Mouse (Mus musculus): Measurements from ENCODE around the gene Utp14b. TPM values are rescaled to one million over a fixed set of nuclear protein-coding genes. Genes with fewer than 3 reads are reported as not detected.

Utp14b gene
- 4.1 and 4.8 TPM in 2 replicates for polyA plus RNA-seq (2016; fragmentation: Nextera tagmentation; extraction: Ambion mirVana)

DNA sequence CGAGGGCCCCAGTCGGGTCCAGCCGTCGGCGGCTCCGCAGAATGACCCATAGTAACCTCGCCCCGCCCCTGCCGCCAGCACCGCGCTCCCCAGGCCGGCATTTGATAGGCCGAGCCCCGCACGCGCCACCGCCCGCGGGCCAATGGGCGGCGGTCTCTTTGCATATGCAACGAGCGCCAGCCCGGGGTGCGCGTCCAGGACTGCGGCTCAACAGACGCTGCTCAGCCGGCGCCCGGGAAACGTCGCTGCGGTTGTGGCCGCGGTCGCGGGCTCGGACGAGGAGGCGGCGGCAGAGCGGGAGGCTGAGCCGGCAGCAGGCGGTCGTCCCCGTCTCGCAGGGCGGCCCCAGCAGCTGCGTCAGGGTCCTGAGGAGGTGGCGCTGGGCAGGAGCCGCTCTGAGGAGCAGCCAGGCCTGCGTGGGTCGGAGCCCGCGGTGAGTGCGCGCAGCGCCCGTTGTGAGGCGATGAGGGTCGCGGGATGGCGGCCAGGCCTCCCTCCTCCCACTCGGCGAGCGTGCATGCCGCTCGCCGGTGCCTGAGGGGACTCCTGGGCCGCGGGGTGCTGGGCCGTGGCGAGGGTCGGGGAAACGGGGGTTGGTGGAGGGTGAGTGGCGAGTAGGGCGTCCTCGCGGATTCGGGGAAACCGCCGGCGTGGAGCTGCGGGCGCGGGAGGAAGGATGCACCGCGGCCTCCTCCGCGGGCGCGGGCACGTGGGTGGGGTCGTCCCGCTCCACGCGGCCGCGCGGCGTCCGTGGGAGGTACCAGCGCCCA lies at the start of gene Utp14b, which contains the start of gene Acsl3:
Gene Utp14b, plus strand, starts transcription at position 368 of the 770 bp plus-strand sequence.
Gene Acsl3, plus strand, starts transcription at position 155 of the 770 bp plus-strand sequence.
- WGBS = under 1% methylated on average over 102 of the region's 104 CpGs
- Histone ChIP-seq H3K27ac (peak within 1 kb of the TSS; percentile 95), H3K27me3 (ENCODE audit: low read depth, poor library complexity, severe bottlenecking) (no peaks in the 10 kb centered on the region), H3K36me3 (no peaks in the 10 kb centered on the region), H3K4me3 (peak within 1 kb of the TSS; percentile 78), H3K4me1 (peaks cover 44% of the 10 kb centered on the region), H3K9me3 (replicated peaks) (no peaks in the 10 kb centered on the region)
- DNase-seq (ENCODE audit: low spot score) = peak; percentile 98

DNA sequence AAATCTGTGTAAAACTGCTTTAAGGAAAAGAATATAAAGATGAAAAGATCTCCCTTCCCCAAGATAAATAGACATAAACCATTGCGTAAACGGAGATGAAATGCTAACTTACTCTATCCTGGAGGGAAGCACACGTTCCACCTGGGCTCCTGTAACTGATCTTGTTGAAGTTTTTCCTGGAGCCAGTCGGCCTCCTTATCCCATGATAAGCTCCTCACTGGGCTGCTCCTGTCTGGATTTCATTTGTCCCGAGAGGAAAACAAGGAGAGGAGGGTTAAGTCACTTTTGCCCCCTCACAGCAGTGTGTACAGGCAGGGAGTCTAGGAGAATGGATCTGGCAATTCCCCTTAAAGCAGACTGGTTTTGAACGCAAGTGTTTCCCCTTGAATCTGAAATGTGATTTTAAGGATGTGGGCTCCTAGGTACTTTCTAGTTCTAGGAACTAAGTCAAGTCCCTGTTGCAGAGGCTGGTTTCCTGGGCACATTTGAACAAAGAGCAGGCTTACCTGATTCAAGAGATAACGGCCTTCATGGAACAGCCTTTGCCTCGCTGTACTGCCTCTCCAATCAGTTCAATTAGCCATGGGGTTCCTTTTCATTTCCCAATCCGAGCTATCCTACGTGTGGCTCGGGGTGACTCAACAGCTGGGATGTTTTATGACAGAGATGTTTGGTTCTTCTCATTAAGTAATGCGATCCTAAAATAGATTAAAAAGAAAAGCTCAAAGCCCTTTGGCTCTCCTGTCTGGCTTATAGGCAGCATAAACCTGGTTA lies 48.5 kb upstream of the Utp14b start:
- Histone ChIP-seq H3K4me3 (no peak overlapping the region), H3K27ac (0 out of 2 replicates have a peak overlapping the region, but pooled peaks have one; percentile 25), H3K4me1 (peaks cover 11% of the 10 kb centered on the region), H3K36me3 (no peaks in the 10 kb centered on the region), H3K9me3 (replicated peaks) (no peaks in the 10 kb centered on the region), H3K27me3 (ENCODE audit: low read depth, poor library complexity, severe bottlenecking) (no peaks in the 10 kb centered on the region)
- DNase-seq (ENCODE audit: low spot score) = no peak
- WGBS = 36% methylated on average over 12 of the region's 12 CpGs

DNA sequence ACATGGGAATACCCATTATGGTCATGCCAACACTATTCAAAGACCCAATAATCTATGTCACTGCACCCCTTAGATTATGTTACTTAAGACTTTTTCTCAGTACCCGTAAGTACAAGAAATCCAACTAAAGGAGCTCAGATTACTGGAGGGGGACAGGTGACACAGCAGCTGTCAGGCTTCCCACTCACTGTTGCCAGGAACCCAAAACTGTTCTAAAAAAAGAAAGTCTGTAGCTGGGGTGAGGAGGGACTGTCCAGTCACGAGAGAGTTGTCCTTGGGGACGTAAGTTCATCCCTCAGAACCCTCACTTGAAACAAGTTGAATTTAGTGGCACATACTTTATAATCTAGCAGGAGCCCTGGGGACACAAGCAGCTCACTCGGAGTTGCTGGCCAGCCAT lies 46.8 kb upstream of the Utp14b start:
- 66% methylated on average over 4 of the region's 4 CpGs for WGBS
- DNase-seq (ENCODE audit: low spot score) = no peak
- no peak overlapping the region for H3K27ac ChIP-seq
- no peak overlapping the region for H3K4me3 ChIP-seq
- no peaks in the 10 kb centered on the region for H3K9me3 ChIP-seq (replicated peaks)
- H3K36me3 ChIP-seq = no peaks in the 10 kb centered on the region
- H3K27me3 ChIP-seq (ENCODE audit: low read depth, poor library complexity, severe bottlenecking) = no peaks in the 10 kb centered on the region
- H3K4me1 ChIP-seq = peaks cover 11% of the 10 kb centered on the region

DNA sequence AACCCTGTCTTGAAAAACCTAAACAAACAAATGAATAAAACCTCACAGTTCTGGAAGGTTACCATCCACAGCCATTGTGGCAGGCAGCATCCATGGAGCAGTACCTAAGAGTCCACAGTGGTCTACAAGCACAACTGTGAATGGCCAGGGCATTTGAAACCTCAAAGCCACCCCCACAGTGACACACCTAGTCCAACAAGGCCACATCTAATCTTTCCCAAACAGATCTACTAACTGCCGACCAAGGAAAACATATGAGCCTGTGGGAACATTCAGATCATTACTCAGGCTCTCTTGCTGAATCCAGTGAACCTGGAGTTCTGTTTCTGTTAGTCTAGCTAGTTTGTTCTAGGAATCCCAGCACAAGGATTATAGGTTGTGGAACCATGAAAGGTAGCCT lies 44.9 kb upstream of the Utp14b start:
- WGBS = 93% methylated on average over 1 of the region's 1 CpGs
- H3K36me3 ChIP-seq = no peaks in the 10 kb centered on the region
- H3K4me1 ChIP-seq = peaks cover 11% of the 10 kb centered on the region
- no peak overlapping the region for H3K27ac ChIP-seq
- no peaks in the 10 kb centered on the region for H3K27me3 ChIP-seq (ENCODE audit: low read depth, poor library complexity, severe bottlenecking)
- no peak overlapping the region for H3K4me3 ChIP-seq
- DNase-seq (ENCODE audit: low spot score) = no peak
- no peaks in the 10 kb centered on the region for H3K9me3 ChIP-seq (replicated peaks)

DNA sequence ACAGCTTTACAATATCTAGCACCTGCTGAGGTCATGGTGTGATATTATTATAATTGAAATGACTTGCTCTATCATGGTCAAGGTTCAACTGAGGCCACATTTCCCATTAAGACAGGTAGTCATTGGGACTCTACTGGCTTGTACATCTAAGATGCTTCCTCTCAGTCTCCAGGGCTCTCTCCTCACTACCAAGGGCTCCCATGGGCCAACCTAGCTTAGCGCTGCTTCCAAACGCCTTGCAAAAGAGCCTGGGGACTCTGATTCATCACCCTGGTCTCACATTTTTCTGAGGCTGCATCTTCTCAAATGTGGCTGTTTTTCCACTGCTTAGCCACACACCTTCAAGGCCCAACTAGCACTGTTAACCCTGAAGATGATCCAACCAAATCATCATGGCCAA lies 33.5 kb upstream of the Utp14b start:
- H3K27ac ChIP-seq = no peak overlapping the region
- no peaks in the 10 kb centered on the region for H3K9me3 ChIP-seq (replicated peaks)
- no peaks in the 10 kb centered on the region for H3K27me3 ChIP-seq (ENCODE audit: low read depth, poor library complexity, severe bottlenecking)
- H3K4me1 ChIP-seq = no peaks in the 10 kb centered on the region
- no peak overlapping the region for H3K4me3 ChIP-seq
- 90% methylated on average over 2 of the region's 2 CpGs for WGBS
- no peak for DNase-seq (ENCODE audit: low spot score)
- H3K36me3 ChIP-seq = no peaks in the 10 kb centered on the region

DNA sequence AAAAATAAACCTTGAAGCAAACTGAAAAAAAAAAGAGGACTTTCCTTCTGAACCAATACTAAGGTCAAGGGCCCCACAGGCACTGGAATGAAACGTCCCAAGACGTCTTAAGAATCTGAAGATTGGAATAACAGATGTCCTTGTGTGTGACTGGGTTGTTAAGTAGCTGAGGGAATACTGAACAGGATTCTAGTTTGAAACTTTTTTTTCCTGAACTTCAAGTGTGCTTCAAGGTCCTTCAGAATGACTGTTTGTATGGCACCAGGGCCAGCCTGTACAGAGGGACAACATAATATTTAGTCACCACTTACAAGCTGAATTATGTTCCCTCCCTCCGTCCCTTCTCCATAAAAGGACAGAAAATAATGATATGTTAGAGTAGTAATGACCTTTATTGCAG lies 23.4 kb upstream of the Utp14b start:
- Histone ChIP-seq H3K9me3 (replicated peaks) (no peaks in the 10 kb centered on the region), H3K27ac (no peak overlapping the region), H3K27me3 (ENCODE audit: low read depth, poor library complexity, severe bottlenecking) (no peaks in the 10 kb centered on the region), H3K4me1 (no peaks in the 10 kb centered on the region), H3K36me3 (no peaks in the 10 kb centered on the region), H3K4me3 (no peak overlapping the region)
- DNase-seq (ENCODE audit: low spot score) = no peak
- 85% methylated on average over 3 of the region's 3 CpGs for WGBS

DNA sequence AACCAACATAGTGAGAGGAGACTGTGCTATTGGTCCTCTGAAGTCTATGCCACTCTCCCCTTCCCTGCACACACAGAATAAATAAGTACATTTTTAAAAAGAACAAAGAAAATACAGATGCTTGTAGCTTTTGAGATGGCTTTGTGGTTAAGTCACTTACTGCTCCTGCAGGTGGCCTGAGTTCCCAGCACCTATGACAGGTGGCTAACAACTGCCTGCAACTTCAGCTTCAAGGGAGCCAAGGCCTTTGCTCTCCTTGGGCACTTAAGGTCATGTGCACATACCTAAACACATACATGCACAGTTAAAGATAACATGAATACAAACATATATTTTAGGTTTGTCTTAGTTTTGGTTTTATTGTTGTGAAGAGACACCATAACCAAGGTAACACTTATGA lies 17.0 kb upstream of the Utp14b start:
- no peaks in the 10 kb centered on the region for H3K9me3 ChIP-seq (replicated peaks)
- no peak overlapping the region for H3K27ac ChIP-seq
- no peaks in the 10 kb centered on the region for H3K36me3 ChIP-seq
- no peaks in the 10 kb centered on the region for H3K4me1 ChIP-seq
- no peaks in the 10 kb centered on the region for H3K27me3 ChIP-seq (ENCODE audit: low read depth, poor library complexity, severe bottlenecking)
- no peak for DNase-seq (ENCODE audit: low spot score)
- no peak overlapping the region for H3K4me3 ChIP-seq

DNA sequence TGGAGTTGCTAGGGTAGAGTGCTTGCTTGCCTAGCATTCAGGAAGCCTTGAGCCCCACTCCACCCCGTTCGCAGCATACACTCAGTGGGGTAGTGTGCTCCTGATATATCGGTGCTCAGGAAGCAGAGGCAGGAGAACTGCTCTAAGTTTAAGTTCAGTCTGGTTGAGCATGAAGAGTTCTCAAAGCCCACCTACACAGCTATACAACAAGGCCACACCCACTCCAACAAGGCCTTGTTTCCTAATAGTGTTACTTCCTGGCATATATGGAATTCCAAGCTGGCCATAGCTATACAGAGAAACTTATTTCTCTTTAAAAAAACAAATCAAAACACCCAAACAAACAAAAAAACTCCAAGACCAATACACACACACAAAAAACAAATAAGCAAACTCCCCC lies 16.0 kb upstream of the Utp14b start:
- no peaks in the 10 kb centered on the region for H3K27me3 ChIP-seq (ENCODE audit: low read depth, poor library complexity, severe bottlenecking)
- no peak overlapping the region for H3K4me3 ChIP-seq
- no peaks in the 10 kb centered on the region for H3K9me3 ChIP-seq (replicated peaks)
- no peaks in the 10 kb centered on the region for H3K4me1 ChIP-seq
- DNase-seq (ENCODE audit: low spot score) = no peak
- H3K36me3 ChIP-seq = no peaks in the 10 kb centered on the region
- H3K27ac ChIP-seq = no peak overlapping the region
- 96% methylated on average over 3 of the region's 3 CpGs for WGBS

DNA sequence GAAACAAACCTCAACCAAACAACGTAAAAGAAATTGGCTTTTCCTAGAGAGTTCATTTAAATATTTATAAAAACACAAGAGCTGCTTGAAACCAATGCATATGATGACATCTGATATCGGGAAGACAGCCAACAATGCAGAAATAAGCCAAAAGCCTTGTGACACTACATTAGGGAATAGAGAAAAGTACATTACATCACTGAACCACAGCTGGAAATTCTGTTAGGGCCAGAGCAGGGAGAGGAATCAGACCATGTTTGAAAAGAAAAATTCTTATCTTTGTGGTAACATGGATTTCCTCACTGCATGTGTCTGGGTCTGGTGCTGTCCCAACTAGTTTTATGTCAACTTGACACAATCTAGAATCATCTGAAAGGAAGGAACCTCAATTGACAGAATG lies 15.6 kb upstream of the Utp14b start:
- Histone ChIP-seq H3K27me3 (ENCODE audit: low read depth, poor library complexity, severe bottlenecking) (no peaks in the 10 kb centered on the region), H3K36me3 (no peaks in the 10 kb centered on the region), H3K4me1 (0 out of 2 replicates have a peak, but pooled peaks cover under 1% of the 10 kb centered on the region), H3K4me3 (no peak overlapping the region), H3K27ac (no peak overlapping the region), H3K9me3 (replicated peaks) (no peaks in the 10 kb centered on the region)
- WGBS = 97% methylated on average over 2 of the region's 2 CpGs
- DNase-seq (ENCODE audit: low spot score) = no peak

DNA sequence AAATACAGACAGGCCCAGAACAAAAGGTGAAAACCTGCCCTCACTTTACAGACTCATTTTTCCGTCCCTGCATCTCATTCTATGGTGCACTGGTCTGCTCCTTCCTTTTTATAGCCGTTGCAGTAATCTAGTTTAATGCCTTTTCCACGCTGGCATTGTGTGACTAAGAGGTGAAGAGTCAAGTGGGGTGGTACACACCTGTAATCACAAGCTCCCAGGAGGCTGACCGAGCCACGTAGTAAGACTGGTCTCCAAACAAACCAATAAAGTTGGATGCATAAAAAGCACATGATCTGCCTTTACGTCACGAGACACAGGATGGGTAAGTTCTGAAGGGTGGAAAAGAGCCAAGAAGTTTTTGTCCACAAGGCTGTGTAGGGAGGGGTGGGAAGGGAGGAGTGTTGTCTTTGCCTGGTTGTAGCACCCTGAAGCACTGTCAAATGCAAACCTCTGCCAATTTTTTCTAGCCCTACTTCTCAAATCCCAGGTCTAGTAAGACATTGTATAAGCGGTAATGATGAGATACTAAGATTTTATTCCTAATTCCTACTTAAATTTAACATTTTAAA lies 10.4 kb upstream of the Utp14b start:
- 68% methylated on average over 8 of the region's 8 CpGs for WGBS
- Histone ChIP-seq H3K27me3 (ENCODE audit: low read depth, poor library complexity, severe bottlenecking) (no peaks in the 10 kb centered on the region), H3K4me1 (peaks cover 14% of the 10 kb centered on the region; the same call in 1 of the 2 replicates), H3K4me3 (no peak overlapping the region), H3K9me3 (replicated peaks) (no peaks in the 10 kb centered on the region), H3K27ac (no peak overlapping the region), H3K36me3 (no peaks in the 10 kb centered on the region)
- DNase-seq (ENCODE audit: low spot score) = no peak

DNA sequence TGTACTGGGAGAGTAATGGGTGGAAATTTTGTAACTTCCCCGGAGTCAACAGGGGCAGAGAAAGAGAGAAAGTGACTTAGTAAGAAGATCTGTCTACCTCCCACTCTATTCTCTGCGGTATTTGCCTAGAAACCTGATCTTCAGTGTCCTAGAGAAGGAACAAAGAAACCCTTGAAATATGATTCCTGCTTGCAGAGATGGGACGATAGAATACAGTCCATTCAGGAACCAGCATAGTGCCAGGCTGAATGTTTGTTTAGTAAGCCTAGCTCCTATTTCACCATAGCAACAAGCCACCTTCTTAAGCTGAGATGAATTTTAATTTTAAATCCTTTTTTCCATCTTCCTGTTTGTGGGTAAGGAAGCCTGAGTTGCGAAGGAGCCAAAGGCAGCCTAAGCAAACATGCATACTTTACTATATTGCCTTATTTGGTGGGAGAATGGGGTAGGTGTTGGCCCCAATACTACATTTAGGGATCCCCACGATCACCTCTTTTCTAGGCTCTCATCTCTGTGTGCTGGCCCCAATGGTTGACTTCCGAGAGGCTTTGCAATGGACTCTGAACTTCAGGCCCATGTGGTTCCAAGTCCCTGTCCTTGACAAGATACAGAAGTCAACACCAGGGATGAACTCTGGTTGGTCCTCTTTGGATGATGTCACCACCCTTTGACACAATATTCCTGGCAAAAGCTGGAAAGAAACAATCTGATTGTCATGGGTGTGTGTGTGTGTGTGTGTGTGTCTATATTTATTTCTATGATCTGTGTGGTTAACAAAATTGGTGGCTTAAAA lies 8.4 kb upstream of the Utp14b start:
- Histone ChIP-seq H3K4me1 (peaks cover 14% of the 10 kb centered on the region; the same call in 1 of the 2 replicates), H3K9me3 (replicated peaks) (no peaks in the 10 kb centered on the region), H3K36me3 (no peaks in the 10 kb centered on the region), H3K4me3 (no peak overlapping the region), H3K27me3 (ENCODE audit: low read depth, poor library complexity, severe bottlenecking) (no peaks in the 10 kb centered on the region), H3K27ac (peak overlapping the region; percentile 34; the same call in 1 of the 2 replicates)
- DNase-seq (ENCODE audit: low spot score) = no peak
- 50% methylated on average over 6 of the region's 6 CpGs for WGBS

DNA sequence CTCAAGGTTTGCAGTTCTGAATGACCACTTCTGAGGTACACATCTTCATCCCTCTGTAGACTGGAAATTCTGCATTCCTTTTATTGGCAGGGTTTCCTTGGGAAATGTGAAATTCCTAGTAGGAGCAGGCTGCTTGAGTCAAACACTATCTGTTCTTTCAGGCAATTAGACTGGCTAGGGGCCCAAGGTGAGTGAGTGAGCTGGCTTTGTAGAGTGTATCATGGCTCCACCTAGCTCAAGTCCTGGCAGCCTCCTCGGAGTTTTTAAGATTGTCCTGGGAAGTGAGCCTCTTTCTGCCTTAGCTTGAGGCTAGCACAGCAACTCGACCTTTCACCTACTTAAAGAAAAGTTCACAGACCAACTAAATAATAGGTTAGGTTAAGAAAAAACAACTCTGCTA lies 1.4 kb upstream of the Utp14b start:
- DNase-seq (ENCODE audit: low spot score) = peak; percentile 43
- Histone ChIP-seq H3K27ac (peak overlapping the region; percentile 95), H3K27me3 (ENCODE audit: low read depth, poor library complexity, severe bottlenecking) (no peaks in the 10 kb centered on the region), H3K4me1 (peaks cover 42% of the 10 kb centered on the region), H3K36me3 (no peaks in the 10 kb centered on the region), H3K4me3 (no peak overlapping the region), H3K9me3 (replicated peaks) (no peaks in the 10 kb centered on the region)
- WGBS = 9% methylated on average over 2 of the region's 2 CpGs

Measured in limb, embryonic 10.5 days (tissue).